Mouse (Mus musculus): ENCODE data around the gene Mfsd2a. TPM values are rescaled to one million over a fixed set of nuclear protein-coding genes. Genes with fewer than 3 reads are reported as not detected.

Gene Mfsd2a
- polyA plus RNA-seq, 1 experiment: not detected

Other genes starting within 250 kb of the Mfsd2a start
- 35.0 and 37.7 TPM in 2 replicates for gene Ppt1, start 124.9 kb downstream of the Mfsd2a start, polyA plus RNA-seq (2012; ENCODE audit: insufficient read depth, insufficient read length, missing spikeins)
- gene Cap1, start 75.1 kb downstream of the Mfsd2a start, polyA plus RNA-seq (2012; ENCODE audit: insufficient read depth, insufficient read length, missing spikeins): 53.9 and 54.1 TPM in 2 replicates
- gene Mycl, start 34.5 kb upstream of the Mfsd2a start, polyA plus RNA-seq (2012; ENCODE audit: insufficient read depth, insufficient read length, missing spikeins): 0.83 and 0.92 TPM in 2 replicates
- 13.4 and 20.8 TPM in 2 replicates for gene Trit1, start 55.4 kb upstream of the Mfsd2a start, polyA plus RNA-seq (2012; ENCODE audit: insufficient read depth, insufficient read length, missing spikeins)
- gene Bmp8b, start 144.0 kb upstream of the Mfsd2a start, polyA plus RNA-seq (2012; ENCODE audit: insufficient read depth, insufficient read length, missing spikeins): 0.50 and 0.59 TPM in 2 replicates
- gene Oxct2b, start 155.1 kb upstream of the Mfsd2a start, polyA plus RNA-seq (2012; ENCODE audit: insufficient read depth, insufficient read length, missing spikeins): not detected in 2 replicates
- 20.4 and 23.5 TPM in 2 replicates for gene Ppie, start 178.8 kb upstream of the Mfsd2a start, polyA plus RNA-seq (2012; ENCODE audit: insufficient read depth, insufficient read length, missing spikeins)
- 0.83 and 2.0 TPM in 2 replicates for gene Hpcal4, start 222.0 kb upstream of the Mfsd2a start, polyA plus RNA-seq (2012; ENCODE audit: insufficient read depth, insufficient read length, missing spikeins)
- gene Nt5c1a, start 240.3 kb upstream of the Mfsd2a start, polyA plus RNA-seq (2012; ENCODE audit: insufficient read depth, insufficient read length, missing spikeins): not detected in 2 replicates